Mouse (Mus musculus): ENCODE data around the gene Slc25a33. TPM values are rescaled to one million over a fixed set of nuclear protein-coding genes. Genes with fewer than 3 reads are reported as not detected.

Gene Slc25a33
- total RNA-seq, 1 experiment from 2014 or later, result 6.7 TPM

DNA sequence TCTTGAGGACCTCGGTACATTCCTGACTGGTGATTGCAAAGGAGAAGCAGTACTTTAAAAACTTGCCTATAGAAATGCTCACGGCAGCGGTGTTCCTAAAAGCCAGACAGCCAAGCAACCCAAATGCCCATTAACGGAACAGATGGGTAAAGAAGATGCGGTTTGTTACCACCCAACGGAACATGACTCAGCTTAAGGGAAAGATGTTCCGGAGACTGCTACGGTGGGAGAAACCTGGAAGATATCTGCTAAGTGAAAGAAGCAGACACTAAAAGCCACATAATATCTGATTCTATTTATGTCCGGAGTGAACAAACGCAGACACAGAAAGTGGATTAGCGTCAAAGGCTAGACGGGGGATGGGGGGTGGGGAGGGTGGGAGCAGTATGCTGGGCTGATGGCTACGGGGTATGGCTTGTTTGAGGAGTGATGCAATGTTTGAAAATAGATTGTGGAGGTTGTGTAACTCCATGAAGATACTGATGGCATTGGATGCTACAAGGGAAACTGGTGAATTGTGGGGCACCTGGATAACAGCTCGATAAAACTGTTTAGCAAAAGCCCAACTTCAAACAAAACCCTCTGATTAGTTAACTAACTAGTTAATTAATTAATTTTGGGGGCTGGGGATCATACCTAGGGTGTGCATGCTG is 22.6 kb upstream of the Slc25a33 start:
- no peak for ATAC-seq (replicated peaks; ENCODE audit: low read depth, poor library complexity, severe bottlenecking)

- no peak for ATAC-seq (replicated peaks; ENCODE audit: low read depth, poor library complexity, severe bottlenecking)
Observed at GRCm38 (mm10) chr4:149794966-149795477, 20.9 kb upstream of the Slc25a33 start.

GRCm38 (mm10) chr4:149794010-149794338 is 19.9 kb upstream of the Slc25a33 start:
- no peak for ATAC-seq (replicated peaks; ENCODE audit: low read depth, poor library complexity, severe bottlenecking)

DNA sequence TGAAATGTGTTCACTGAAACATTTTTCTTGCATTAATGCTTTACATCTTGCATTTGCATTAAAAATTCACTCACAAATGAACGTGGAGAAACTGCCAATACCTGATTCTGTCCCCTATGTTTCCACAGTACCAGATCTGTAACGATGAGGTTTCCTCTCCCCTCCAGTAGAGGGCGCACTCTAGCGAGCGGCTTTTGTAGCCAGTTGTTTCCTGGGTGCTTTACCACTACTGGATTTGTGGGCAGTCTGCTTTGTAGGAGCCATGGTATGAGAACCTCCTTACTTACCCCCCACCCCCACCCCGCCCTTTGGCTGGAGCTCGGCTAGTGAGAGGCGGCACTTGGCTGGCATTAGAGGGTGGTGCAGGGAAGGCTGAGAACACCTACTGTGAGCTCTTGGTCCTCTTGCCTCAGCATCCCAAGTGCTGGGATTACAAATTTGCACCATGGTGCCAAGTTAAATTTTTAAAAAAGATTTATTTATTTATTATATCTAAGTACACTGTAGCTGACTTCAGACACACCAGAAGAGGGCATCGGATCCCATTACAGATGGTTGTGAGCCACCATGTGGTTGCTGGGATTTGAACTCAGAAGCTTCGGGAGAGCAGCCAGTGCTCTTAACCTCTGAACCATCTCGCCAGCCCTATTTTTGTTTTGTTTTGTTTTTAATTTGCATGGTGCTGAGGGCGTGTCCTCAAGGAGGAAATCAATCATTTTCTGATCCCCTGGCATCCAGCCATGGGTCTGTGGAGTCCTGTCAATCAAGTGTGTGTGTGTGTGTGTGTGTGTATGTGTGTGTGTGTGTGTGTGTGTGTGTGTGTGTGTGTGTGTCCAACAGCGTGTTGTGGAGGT is 19.3 kb upstream of the Slc25a33 start:
- no peak for ATAC-seq (replicated peaks; ENCODE audit: low read depth, poor library complexity, severe bottlenecking)

GRCm38 (mm10) chr4:149792159-149792800 is 18.2 kb upstream of the Slc25a33 start:
- ATAC-seq (replicated peaks; ENCODE audit: low read depth, poor library complexity, severe bottlenecking), result peak; percentile 59

DNA sequence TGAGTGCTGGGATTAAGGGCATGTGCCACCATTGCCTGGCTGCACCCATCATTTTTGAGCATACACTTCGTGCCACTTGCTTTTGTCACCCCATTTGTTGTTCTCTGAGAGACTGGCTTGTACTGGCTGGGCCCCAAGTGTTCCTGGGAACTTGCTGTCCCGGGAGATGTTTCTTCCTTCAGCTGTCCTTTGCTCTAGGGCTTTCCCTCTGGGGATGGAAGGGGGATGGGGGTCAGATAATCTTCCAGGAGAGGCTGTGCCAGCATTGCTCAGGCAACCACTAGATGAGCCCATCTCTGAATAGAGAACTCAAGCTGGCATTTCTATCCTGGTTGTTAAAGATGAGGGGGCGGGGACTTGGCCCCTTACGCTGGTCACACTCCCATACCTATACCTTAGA is 17.4 kb upstream of the Slc25a33 start:
- no peak for ATAC-seq (replicated peaks; ENCODE audit: low read depth, poor library complexity, severe bottlenecking)

- ATAC-seq (replicated peaks; ENCODE audit: low read depth, poor library complexity, severe bottlenecking), result no peak
Observed at GRCm38 (mm10) chr4:149790969-149791368, 16.9 kb upstream of the Slc25a33 start.

GRCm38 (mm10) chr4:149790546-149790945 is 16.5 kb upstream of the Slc25a33 start:
- peak; percentile 60 for ATAC-seq (replicated peaks; ENCODE audit: low read depth, poor library complexity, severe bottlenecking)

GRCm38 (mm10) chr4:149789421-149790194 is 15.5 kb upstream of the Slc25a33 start:
- ATAC-seq (replicated peaks; ENCODE audit: low read depth, poor library complexity, severe bottlenecking), result peak; percentile 47

- ATAC-seq (replicated peaks; ENCODE audit: low read depth, poor library complexity, severe bottlenecking), result no peak
Observed at GRCm38 (mm10) chr4:149784901-149785300, 10.8 kb upstream of the Slc25a33 start.

- no peak for ATAC-seq (replicated peaks; ENCODE audit: low read depth, poor library complexity, severe bottlenecking)
Observed at GRCm38 (mm10) chr4:149784371-149784770, 10.3 kb upstream of the Slc25a33 start.

GRCm38 (mm10) chr4:149782975-149783374 is 8.9 kb upstream of the Slc25a33 start:
- ATAC-seq (replicated peaks; ENCODE audit: low read depth, poor library complexity, severe bottlenecking), result no peak

- ATAC-seq (replicated peaks; ENCODE audit: low read depth, poor library complexity, severe bottlenecking), result peak; percentile 80
Observed at GRCm38 (mm10) chr4:149780565-149781356, 6.7 kb upstream of the Slc25a33 start.

GRCm38 (mm10) chr4:149779966-149780365 is 5.9 kb upstream of the Slc25a33 start:
- ATAC-seq (replicated peaks; ENCODE audit: low read depth, poor library complexity, severe bottlenecking), result no peak

DNA sequence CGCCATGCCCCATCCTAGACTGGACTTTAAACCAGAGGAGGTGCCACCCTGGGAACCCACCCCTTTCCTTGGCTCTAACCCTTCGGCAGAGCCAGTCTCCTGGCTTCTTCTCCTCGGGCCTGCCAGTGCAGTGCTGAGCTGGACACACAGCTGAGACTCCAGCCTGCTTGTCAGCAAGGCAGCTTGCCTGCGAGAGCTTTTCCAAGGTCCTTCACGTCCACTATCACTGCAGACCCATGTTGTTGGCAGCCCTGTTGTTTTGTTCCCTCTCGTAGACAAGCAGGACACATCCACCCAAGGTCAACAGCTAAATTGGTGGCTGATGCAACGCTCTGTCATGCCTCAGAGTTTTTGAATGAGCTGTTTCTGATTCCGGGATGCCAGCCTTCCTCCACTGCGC is 3.0 kb upstream of the Slc25a33 start:
- ATAC-seq (replicated peaks; ENCODE audit: low read depth, poor library complexity, severe bottlenecking), result no peak

DNA sequence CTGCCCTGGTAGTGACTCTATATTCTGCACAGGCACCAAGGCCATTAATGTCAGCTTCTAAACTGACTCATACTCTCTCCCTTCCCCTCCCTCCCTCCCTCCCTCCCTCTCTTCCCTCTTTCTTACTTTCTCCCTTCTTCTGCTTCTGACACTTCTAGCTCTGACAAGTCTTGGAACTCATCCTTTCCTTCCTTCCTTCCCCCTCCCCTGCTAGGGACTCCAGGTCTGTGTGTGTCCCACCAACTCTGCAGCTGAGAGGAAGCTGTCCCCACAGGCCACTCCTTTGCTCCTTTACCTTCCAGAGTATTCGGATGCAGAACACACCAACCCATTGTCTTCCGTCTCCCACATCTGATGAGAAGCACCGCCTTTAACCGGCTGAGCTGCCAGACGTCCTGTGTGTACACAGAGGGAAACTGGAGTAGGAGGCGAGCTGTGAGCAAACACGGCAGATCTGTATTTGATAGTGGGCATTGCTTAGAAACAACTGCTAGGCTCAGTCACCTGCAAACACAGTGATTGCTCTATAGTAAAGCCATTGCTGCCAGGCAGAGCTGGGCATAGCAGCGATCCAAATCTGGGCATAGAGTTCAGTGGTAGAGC is 1.8 kb upstream of the Slc25a33 start:
- no peak for ATAC-seq (replicated peaks; ENCODE audit: low read depth, poor library complexity, severe bottlenecking)

- no peak for ATAC-seq (replicated peaks; ENCODE audit: low read depth, poor library complexity, severe bottlenecking)
Observed at GRCm38 (mm10) chr4:149775330-149775729, 1.3 kb upstream of the Slc25a33 start.

GRCm38 (mm10) chr4:149773408-149774093 is 526 bp downstream of the Slc25a33 start:
- peak; percentile 29 for ATAC-seq (replicated peaks; ENCODE audit: low read depth, poor library complexity, severe bottlenecking)

Data from common myeloid progenitor, adult 5-6 weeks (primary cell).